Mouse (Mus musculus) T-cell, adult 2 months (primary cell): ENCODE measurements around the gene Orc3.
A peak's percentile ranks its signal among the peaks of the same experiment; 100 is the strongest.
"Not testable (repeated sequence)": the region's sequence is repeated elsewhere in the genome, so short reads cannot be mapped to it uniquely, and the experiment has no call there.

ENCODE experiments used
- DNase-seq: peaks from one replicate; pipeline ENCODE4 v3.0.0; 2022; ENCODE audit warnings: low spot score

Gene Orc3

GRCm38 (mm10) chr4:34582476-34582875, 32.3 kb downstream of the Orc3 start:
- no peak for DNase-seq

- DNase-seq: no peak
Observed at GRCm38 (mm10) chr4:34581990-34582389, 32.8 kb downstream of the Orc3 start.

- not testable (repeated sequence) for DNase-seq
Observed at GRCm38 (mm10) chr4:34581489-34581888, 33.3 kb downstream of the Orc3 start.

GRCm38 (mm10) chr4:34579215-34579614, 35.5 kb downstream of the Orc3 start:
- DNase-seq: no peak

- no peak for DNase-seq
Observed at GRCm38 (mm10) chr4:34577028-34577427, 37.7 kb downstream of the Orc3 start.

GRCm38 (mm10) chr4:34572876-34573275, 41.9 kb downstream of the Orc3 start:
- DNase-seq: no peak

- no peak for DNase-seq
Observed at GRCm38 (mm10) chr4:34566226-34566625, 48.5 kb downstream of the Orc3 start.

- peak; percentile 68 for DNase-seq
Observed at GRCm38 (mm10) chr4:34560971-34561370, 53.8 kb downstream of the Orc3 start.

- DNase-seq: no peak
Observed at GRCm38 (mm10) chr4:34556183-34556582, 58.6 kb downstream of the Orc3 start.

- DNase-seq: no peak
Observed at GRCm38 (mm10) chr4:34555604-34556003, 59.1 kb downstream of the Orc3 start.

- DNase-seq: no peak
Observed at GRCm38 (mm10) chr4:34554596-34554995, 60.1 kb downstream of the Orc3 start.

GRCm38 (mm10) chr4:34551966-34552365, 62.8 kb downstream of the Orc3 start:
- no peak for DNase-seq

GRCm38 (mm10) chr4:34551098-34551809, 63.5 kb downstream of the Orc3 start:
- DNase-seq: peak; percentile 51

- no peak for DNase-seq
Observed at GRCm38 (mm10) chr4:34550748-34551097, 64.0 kb downstream of the Orc3 start, which contains the start of gene Akirin2. Akirin2 (plus strand) TSS chr4:34550937.

GRCm38 (mm10) chr4:34549981-34550747, 64.6 kb downstream of the Orc3 start:
- DNase-seq: peak; percentile 94

GRCm38 (mm10) chr4:34529941-34530340, 84.8 kb downstream of the Orc3 start:
- no peak for DNase-seq

- DNase-seq: no peak
Observed at GRCm38 (mm10) chr4:34529379-34529778, 85.4 kb downstream of the Orc3 start.

GRCm38 (mm10) chr4:34528430-34529100, 86.2 kb downstream of the Orc3 start:
- DNase-seq: no peak

GRCm38 (mm10) chr4:34526771-34527170, 88.0 kb downstream of the Orc3 start:
- DNase-seq: no peak

- no peak for DNase-seq
Observed at GRCm38 (mm10) chr4:34523586-34523985, 91.2 kb downstream of the Orc3 start.

GRCm38 (mm10) chr4:34522846-34523245, 91.9 kb downstream of the Orc3 start:
- no peak for DNase-seq
